ENCODE assay signal across 22 mouse cellular contexts in genomic region chr3:133141877-133142276, GRCm38 (mm10).
"Had no signal": no experiment of that assay in that cellular context is flagged by ENCODE, and none has a peak within 500 bp of the region (broad histone marks: within the 10 kb centered on the region; RNA-seq: fewer than 3 reads in every experiment).

No protein-coding gene starts in this region.

- H3K4me1 ChIP-seq: heart, embryonic 10.5 days; heart, embryonic 12.5 days; hindbrain, embryonic 15.5 days; kidney, embryonic 15.5 days; liver, embryonic 13.5 days had no signal

- H3K9ac ChIP-seq: heart, embryonic 12.5 days; hindbrain, embryonic 13.5 days; hindbrain, embryonic 15.5 days; kidney, embryonic 15.5 days; liver, embryonic 13.5 days had no signal

- H3K4me3 ChIP-seq: gastrocnemius, adult 2 months; heart, embryonic 10.5 days; heart, embryonic 12.5 days; hindbrain, embryonic 13.5 days; hindbrain, embryonic 15.5 days; kidney, embryonic 15.5 days; liver, embryonic 13.5 days had no signal

- H3K27me3 ChIP-seq: heart, embryonic 12.5 days; hindbrain, embryonic 13.5 days; hindbrain, embryonic 15.5 days; kidney, embryonic 15.5 days; liver, embryonic 13.5 days had no signal

- DNase-seq: gastrocnemius, adult 2 months; gastrocnemius, postnatal 10 days; gastrocnemius, postnatal 25 days; heart, adult 18-20 months; heart, postnatal 10 days; kidney, adult 11 months; kidney, adult 2 months; kidney, adult 9 months; kidney, postnatal 14 days; kidney, postnatal 36 days; layer of hippocampus, adult 9-11 months; layer of hippocampus, postnatal 36 days; liver; liver, embryonic 13.5 days had no signal

- H3K27ac ChIP-seq: gastrocnemius, adult 2 months; heart, embryonic 10.5 days; hindbrain, embryonic 13.5 days; hindbrain, embryonic 15.5 days; hindbrain, postnatal 0 days; kidney, embryonic 15.5 days; kidney, postnatal 0 days; liver, embryonic 13.5 days had no signal

- ATAC-seq: hindbrain, postnatal 0 days; intestine, embryonic 16.5 days had no signal

- H3K9me3 ChIP-seq: heart, embryonic 10.5 days; heart, embryonic 12.5 days; hindbrain, embryonic 13.5 days; hindbrain, embryonic 15.5 days; kidney, embryonic 15.5 days; liver, embryonic 13.5 days had no signal

- H3K36me3 ChIP-seq: heart, embryonic 10.5 days; heart, embryonic 12.5 days; hindbrain, embryonic 13.5 days; hindbrain, embryonic 15.5 days; kidney, embryonic 15.5 days; liver, embryonic 13.5 days had no signal
